ENCODE assay signal across 35 mouse cellular contexts in genomic region chr3:31141621-31142020, GRCm38 (mm10). TPM values are rescaled to one million over a fixed set of nuclear protein-coding genes. Genes with fewer than 3 reads are reported as not detected.
"Had no signal": no experiment of that assay in that cellular context is flagged by ENCODE, and none has a peak within 500 bp of the region (broad histone marks: within the 10 kb centered on the region; RNA-seq: fewer than 3 reads in every experiment).

No protein-coding gene starts in this region.

- H3K27me3 ChIP-seq: limb, embryonic 12.5 days; limb, embryonic 13.5 days; limb, embryonic 15.5 days; liver, embryonic 13.5 days; lung, embryonic 15.5 days; midbrain, embryonic 13.5 days; neural tube, embryonic 12.5 days had no signal

- H3K27ac ChIP-seq: left cerebral cortex, adult 2 months; limb, embryonic 10.5 days; limb, embryonic 12.5 days; limb, embryonic 13.5 days; limb, embryonic 15.5 days; liver, embryonic 13.5 days; liver, embryonic 14.5 days; liver, embryonic 15.5 days; lung, embryonic 15.5 days; macrophage; midbrain, embryonic 10.5 days; midbrain, embryonic 12.5 days; midbrain, embryonic 13.5 days; midbrain, embryonic 15.5 days; neural tube, embryonic 12.5 days; neural tube, embryonic 13.5 days had no signal

- H3K9me3 ChIP-seq: limb, embryonic 10.5 days; limb, embryonic 12.5 days; limb, embryonic 13.5 days; limb, embryonic 15.5 days; liver, embryonic 13.5 days; liver, embryonic 15.5 days; lung, embryonic 15.5 days; megakaryocyte, embryonic 14.5 days; midbrain, embryonic 10.5 days; midbrain, embryonic 12.5 days; midbrain, embryonic 13.5 days; midbrain, embryonic 15.5 days; neural tube, embryonic 12.5 days; neural tube, embryonic 13.5 days had no signal

- H3K9ac ChIP-seq: limb, embryonic 12.5 days; limb, embryonic 13.5 days; limb, embryonic 15.5 days; liver, embryonic 13.5 days; liver, embryonic 14.5 days; liver, embryonic 15.5 days; liver, postnatal 0 days; lung, embryonic 14.5 days; lung, embryonic 15.5 days; midbrain, embryonic 12.5 days; midbrain, embryonic 13.5 days; midbrain, embryonic 15.5 days; neural tube, embryonic 12.5 days; neural tube, embryonic 13.5 days had no signal

- H3K36me3 ChIP-seq: limb, embryonic 10.5 days; limb, embryonic 12.5 days; limb, embryonic 13.5 days; limb, embryonic 15.5 days; liver, embryonic 13.5 days; liver, embryonic 15.5 days; lung, embryonic 15.5 days; midbrain, embryonic 10.5 days; midbrain, embryonic 12.5 days; midbrain, embryonic 13.5 days; midbrain, embryonic 15.5 days; neural tube, embryonic 12.5 days; neural tube, embryonic 13.5 days had no signal

- H3K4me3 ChIP-seq: left cerebral cortex, adult 2 months; limb, embryonic 10.5 days; limb, embryonic 12.5 days; limb, embryonic 13.5 days; limb, embryonic 15.5 days; liver, embryonic 13.5 days; liver, embryonic 15.5 days; lung, embryonic 15.5 days; megakaryocyte, embryonic 14.5 days; midbrain, embryonic 10.5 days; midbrain, embryonic 12.5 days; midbrain, embryonic 13.5 days; midbrain, embryonic 15.5 days; myocyte; neural tube, embryonic 12.5 days; neural tube, embryonic 13.5 days had no signal

- H3K4me1 ChIP-seq: limb, embryonic 10.5 days; limb, embryonic 12.5 days; limb, embryonic 13.5 days; midbrain, embryonic 12.5 days; midbrain, embryonic 15.5 days; neural tube, embryonic 12.5 days; neural tube, embryonic 13.5 days had no signal

- DNase-seq: left cerebral cortex, postnatal 4 days; liver; liver, embryonic 13.5 days; liver, postnatal 0 days; lung, adult 18-20 months; lung, adult 2 months; lung, embryonic 14.5 days; lung, postnatal 10 days; lung, postnatal 14 days; lung, postnatal 36 days; lung, postnatal 4 days; midbrain, embryonic 14.5 days had no signal

- ATAC-seq: liver, postnatal 0 days; lung, postnatal 0 days; midbrain, embryonic 13.5 days; midbrain, embryonic 15.5 days had no signal

- H3K4me2 ChIP-seq: limb, embryonic 12.5 days; limb, embryonic 13.5 days; limb, embryonic 15.5 days; liver, embryonic 11.5 days; liver, embryonic 13.5 days; liver, embryonic 15.5 days; lung, embryonic 14.5 days; lung, embryonic 15.5 days; midbrain, embryonic 12.5 days; midbrain, embryonic 13.5 days; midbrain, embryonic 15.5 days; neural tube, embryonic 12.5 days; neural tube, embryonic 13.5 days had no signal

RNA-seq across cellular contexts. Expression of gene Cldn11, which starts 8.1 kb away (rescaled TPM):
- total RNA-seq: megakaryocyte progenitor cell, adult 5-6 weeks; megakaryocyte, adult 5-6 weeks; megakaryocyte-erythroid progenitor cell, adult 5-6 weeks; monocyte, adult 5-6 weeks had no signal
- polyA plus RNA-seq: macrophage, myocyte had no signal
